Mouse (Mus musculus) kidney, postnatal 0 days (tissue): ENCODE results near the gene Scn1a. TPM values are rescaled to one million over a fixed set of nuclear protein-coding genes. Genes with fewer than 3 reads are reported as not detected.

Experiments
- ATAC-seq: fragments of 200-750 bp; cut with Nextera tagmentation; replicated peaks from 2 replicates; pipeline ENCODE4 v1.8.0; 2017; ENCODE audit warnings: low read depth, moderate number of reproducible peaks, moderate TSS enrichment, moderate library complexity; ENCODE audit not compliant: low FRiP score
- DNase-seq: peaks from one replicate; pipeline ENCODE4 v3.0.0-alpha.2; 2016; ENCODE audit warnings: low spot score
- H3K27ac ChIP-seq: fragments of 300-500 bp; sonication (generic); 2 replicates; pipeline ENCODE4 v1.5.1; 2014; ENCODE audit warnings: mild to moderate bottlenecking
- H3K27me3 ChIP-seq: fragments of 300-500 bp; sonication (generic); 2 replicates; pipeline ENCODE4 v1.6.1; 2014; ENCODE audit warnings: low read length, mixed read lengths; ENCODE audit not compliant: insufficient read depth
- H3K36me3 ChIP-seq: fragments of 300-500 bp; sonication (generic); 2 replicates; pipeline ENCODE4 v1.6.1; 2014; ENCODE audit warnings: low read length, mixed read lengths; ENCODE audit not compliant: insufficient read depth
- H3K4me1 ChIP-seq: fragments of 300-500 bp; sonication (generic); replicated peaks from 2 replicates; pipeline ENCODE4 v1.6.1; 2014; ENCODE audit warnings: antibody characterized with exemption, low read length, mixed read lengths; ENCODE audit not compliant: insufficient read depth
- H3K4me2 ChIP-seq: fragments of 300-500 bp; sonication (generic); 2 replicates; pipeline ENCODE4 v1.6.1; 2014; ENCODE audit warnings: mild to moderate bottlenecking, low read length, moderate library complexity, mixed read lengths
- H3K4me3 ChIP-seq: fragments of 300-500 bp; sonication (generic); replicated peaks from 2 replicates; pipeline ENCODE4 v1.5.1; 2014; ENCODE audit warnings: low read depth, low read length
- H3K9ac ChIP-seq: fragments of 300-500 bp; sonication (generic); 2 replicates; pipeline ENCODE4 v1.6.1; 2014; ENCODE audit warnings: low read depth, low read length
- H3K9me3 ChIP-seq: fragments of 300-500 bp; sonication (generic); replicated peaks from 2 replicates; pipeline ENCODE4 v1.6.1; 2016; ENCODE audit warnings: low read length, inconsistent platforms, mixed read lengths
- CTCF ChIP-seq: IDR thresholded peaks from 2 replicates; pipeline ENCODE4 v1.5.1; 2016; ENCODE audit warnings: antibody characterized with exemption, low read depth, mild to moderate bottlenecking, moderate library complexity
- WGBS: fragments of 180-500 bp; shearing (Covaris S2); extraction: QIAGEN DNeasy Blood & Tissue Kit; methylation state at CpG from one replicate; pipeline ENCODE4 v1.1.7; 2014; 5-methylcytosine and 5-hydroxymethylcytosine counted together
- polyA plus RNA-seq: library from polyadenylated mRNA; unstranded; fragments of >200 nt; fragmentation: Nextera tagmentation; extraction: Ambion mirVana; gene quantifications from 2 replicates; pipeline ENCODE4 v1.2.1, GENCODE M21; 2015

The Scn1a gene
- polyA plus RNA-seq, 1 experiment from 2014 or later = 0.47 TPM

DNA sequence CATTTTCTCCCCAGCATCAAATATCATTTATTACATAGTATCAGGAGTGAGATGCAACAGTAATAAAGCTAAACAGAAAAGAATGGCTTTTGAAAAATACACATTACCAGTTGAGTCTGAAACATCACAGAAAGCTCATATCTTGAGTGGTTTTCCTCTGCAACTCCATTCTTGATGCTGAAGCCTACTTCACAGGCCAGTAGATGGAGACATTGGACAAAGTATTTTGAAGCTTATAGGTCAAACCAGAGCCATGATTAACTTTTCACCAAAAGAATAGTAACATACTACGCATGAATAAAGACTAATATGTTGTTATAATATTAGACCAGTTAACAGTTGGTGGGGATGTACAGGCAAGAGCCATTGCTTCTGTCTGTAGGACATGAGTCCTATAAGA is 21.8 kb upstream of the Scn1a start:
- peak; percentile 60 for TF ChIP-seq CTCF
- Histone ChIP-seq H3K4me1 (no peaks in the 10 kb centered on the region), H3K27ac (no peak overlapping the region), H3K27me3 (no peaks in the 10 kb centered on the region), H3K4me3 (no peak overlapping the region), H3K9ac (no peak overlapping the region), H3K9me3 (no peaks in the 10 kb centered on the region), H3K36me3 (no peaks in the 10 kb centered on the region), H3K4me2 (no peak overlapping the region)
- 88% methylated on average over 1 of the region's 1 CpGs for WGBS
- DNase-seq (peak; percentile 51), ATAC-seq (no peak)

DNA sequence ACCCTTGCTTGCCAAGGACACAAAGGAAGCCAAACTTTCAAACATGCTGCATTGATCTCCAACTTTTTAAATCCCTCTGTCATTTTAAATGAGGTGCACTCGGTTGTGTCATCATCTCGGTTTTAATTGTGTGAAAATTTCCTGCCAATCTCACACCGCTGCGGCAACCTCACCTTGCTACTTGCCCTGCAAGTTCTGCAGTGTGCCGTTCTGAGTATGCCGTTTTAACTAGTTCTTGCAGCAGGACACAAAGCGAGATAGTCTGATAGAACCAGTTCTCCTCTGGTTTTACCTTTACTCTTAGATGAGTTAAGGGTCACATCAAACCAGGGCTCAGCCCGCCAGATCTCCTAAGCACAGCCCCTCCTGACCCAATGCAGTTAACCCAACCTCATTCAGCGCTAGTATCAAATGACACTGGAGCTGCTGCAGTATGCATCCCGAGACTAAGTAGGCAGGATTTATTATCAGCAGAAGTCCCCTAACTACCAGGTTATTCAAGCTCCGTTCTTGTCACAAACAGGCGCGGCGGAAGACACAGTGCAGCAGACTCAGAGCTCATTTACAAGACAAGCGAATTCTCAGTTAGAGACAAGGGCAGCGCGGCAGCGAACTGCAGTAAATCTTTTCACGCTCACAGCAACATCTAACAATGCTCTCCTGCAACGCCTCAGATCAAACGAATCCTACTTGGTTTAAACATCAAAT is 722 bp downstream of the Scn1a start:
- ATAC-seq (0 out of 2 replicates have a peak, but pooled peaks have one; percentile 17), DNase-seq (peak; percentile 49)
- Histone ChIP-seq H3K4me1 (0 out of 2 replicates have a peak, but pooled peaks cover 3% of the 10 kb centered on the region), H3K36me3 (no peaks in the 10 kb centered on the region), H3K9me3 (no peaks in the 10 kb centered on the region), H3K4me3 (peak overlapping the region; percentile 22), H3K27me3 (no peaks in the 10 kb centered on the region), H3K27ac (no peak overlapping the region), H3K9ac (no peak overlapping the region), H3K4me2 (peak overlapping the region; percentile 58)
- TF ChIP-seq CTCF = no peak
- WGBS = 6% methylated on average over 21 of the region's 21 CpGs

DNA sequence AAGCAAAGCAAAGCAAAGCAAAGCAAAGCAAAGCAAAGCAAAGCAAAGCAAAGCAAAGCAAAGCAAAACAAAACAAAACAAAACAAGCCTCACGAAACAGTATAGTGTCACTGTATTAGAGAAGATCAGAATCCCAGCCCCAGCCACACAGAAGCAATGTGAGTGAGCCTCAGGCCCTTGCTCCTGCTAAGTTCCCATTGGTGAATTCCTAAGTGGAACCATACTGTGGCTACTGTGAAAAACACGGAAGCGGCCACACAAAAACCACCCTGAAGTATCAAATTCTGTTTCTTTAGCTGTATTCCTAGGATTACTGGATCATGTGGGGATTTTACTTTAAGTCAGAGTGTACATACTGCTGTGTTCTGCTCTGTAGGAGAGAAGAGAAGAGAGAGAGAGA is 4.4 kb downstream of the Scn1a start:
- DNase-seq = no peak

DNA sequence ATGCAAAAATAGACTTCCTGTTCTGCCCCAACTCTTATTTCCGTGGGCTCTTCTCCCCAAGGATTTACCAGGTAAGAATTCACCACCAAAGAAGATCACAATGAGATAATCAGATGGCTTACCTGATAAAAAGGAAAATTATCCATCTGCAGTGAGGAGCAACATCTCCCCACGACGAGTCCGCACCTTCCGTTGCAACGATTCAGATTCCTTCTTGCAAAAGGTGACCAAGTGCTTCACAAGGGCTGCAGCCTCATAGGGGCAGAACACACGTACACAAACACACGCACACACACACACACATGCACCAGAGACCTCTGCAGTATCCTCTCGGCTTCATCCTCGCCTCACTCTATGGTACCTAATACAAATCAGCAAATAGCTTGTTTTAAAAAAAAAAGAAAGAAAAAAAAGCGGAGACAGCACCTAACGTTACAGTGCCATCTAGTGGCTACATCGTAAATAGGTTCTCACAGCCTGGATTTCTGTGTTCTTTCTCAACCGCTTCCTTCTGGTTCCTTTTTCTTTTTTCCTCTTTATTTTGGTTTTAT is 30.8 kb downstream of the Scn1a start:
- no peaks in the 10 kb centered on the region for H3K36me3 ChIP-seq
- H3K9ac ChIP-seq = no peak overlapping the region
- no peaks in the 10 kb centered on the region; the same call in 1 of the 2 replicates for H3K4me1 ChIP-seq
- H3K27me3 ChIP-seq = no peaks in the 10 kb centered on the region
- H3K4me2 ChIP-seq = peak overlapping the region; percentile 79
- no peak overlapping the region for H3K27ac ChIP-seq
- ATAC-seq (peak; percentile 79; the same call in 1 of the 2 replicates), DNase-seq (peak; percentile 87)
- H3K9me3 ChIP-seq = no peaks in the 10 kb centered on the region
- 1% methylated on average over 14 of the region's 14 CpGs for WGBS
- peak; percentile 93 for TF ChIP-seq CTCF
- peak overlapping the region; percentile 42 for H3K4me3 ChIP-seq

More for the DNA sequence above, 4.4 kb downstream of the Scn1a start:
- H3K4me1 ChIP-seq = 0 out of 2 replicates have a peak, but pooled peaks cover 3% of the 10 kb centered on the region
- TF ChIP-seq CTCF = no peak
- H3K9me3 ChIP-seq = no peaks in the 10 kb centered on the region
- no peak overlapping the region for H3K9ac ChIP-seq
- no peaks in the 10 kb centered on the region for H3K36me3 ChIP-seq
- H3K4me2 ChIP-seq = no peak overlapping the region
- ATAC-seq = no peak
- WGBS = 48% methylated on average over 3 of the region's 3 CpGs
- H3K4me3 ChIP-seq = no peak overlapping the region
- H3K27ac ChIP-seq = no peak overlapping the region
- H3K27me3 ChIP-seq = no peaks in the 10 kb centered on the region

DNA sequence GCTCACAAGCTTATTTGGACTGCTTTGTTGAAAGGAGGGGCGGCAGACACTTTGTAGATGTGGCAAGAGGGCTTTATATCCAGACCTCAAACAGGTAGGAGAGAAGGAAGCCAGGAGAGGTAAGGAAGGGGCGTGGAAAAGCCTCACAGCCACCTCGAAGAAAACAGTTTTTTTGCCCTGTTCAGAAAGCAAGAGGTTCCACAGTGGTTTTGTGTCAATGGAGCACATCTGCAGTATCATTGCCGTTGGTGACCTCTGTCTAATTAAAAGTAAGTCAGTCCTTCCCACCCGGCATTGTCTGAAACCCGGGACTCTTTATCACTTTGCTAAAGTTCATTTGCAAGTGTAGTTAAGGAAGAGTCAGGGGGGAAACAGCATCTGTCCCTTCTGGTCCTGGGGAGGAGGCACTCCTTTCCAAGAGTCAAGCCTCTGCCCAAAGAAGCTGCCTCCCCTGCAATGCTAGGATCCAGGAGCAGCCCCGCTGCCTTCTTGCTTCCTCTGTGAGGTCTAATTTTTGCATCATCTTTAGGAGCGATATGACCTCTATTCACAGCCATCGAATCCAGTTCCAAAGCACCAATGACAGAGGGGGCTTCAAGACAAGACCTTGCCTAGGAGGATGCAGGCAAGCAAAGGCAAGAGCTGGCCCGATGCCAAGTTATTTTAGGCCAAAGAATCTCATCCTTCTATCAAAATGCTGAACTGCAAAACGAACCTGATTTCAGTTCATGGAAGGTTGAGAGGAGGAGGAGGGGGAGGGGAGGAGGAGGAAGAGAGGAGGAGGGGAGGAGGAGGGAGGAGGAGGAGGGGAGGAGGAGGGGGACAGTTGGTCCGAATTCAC is 31.5 kb downstream of the Scn1a start:
- H3K27me3 ChIP-seq = no peaks in the 10 kb centered on the region
- TF ChIP-seq CTCF = no peak
- no peaks in the 10 kb centered on the region for H3K9me3 ChIP-seq
- H3K27ac ChIP-seq = no peak overlapping the region
- H3K9ac ChIP-seq = no peak overlapping the region
- WGBS = 8% methylated on average over 12 of the region's 12 CpGs
- H3K4me2 ChIP-seq = peak overlapping the region; percentile 79
- H3K36me3 ChIP-seq = no peaks in the 10 kb centered on the region
- H3K4me1 ChIP-seq = no peaks in the 10 kb centered on the region; the same call in 1 of the 2 replicates
- ATAC-seq (no peak; the same call in 1 of the 2 replicates), DNase-seq (peak; percentile 23)
- peak overlapping the region; percentile 42 for H3K4me3 ChIP-seq

DNA sequence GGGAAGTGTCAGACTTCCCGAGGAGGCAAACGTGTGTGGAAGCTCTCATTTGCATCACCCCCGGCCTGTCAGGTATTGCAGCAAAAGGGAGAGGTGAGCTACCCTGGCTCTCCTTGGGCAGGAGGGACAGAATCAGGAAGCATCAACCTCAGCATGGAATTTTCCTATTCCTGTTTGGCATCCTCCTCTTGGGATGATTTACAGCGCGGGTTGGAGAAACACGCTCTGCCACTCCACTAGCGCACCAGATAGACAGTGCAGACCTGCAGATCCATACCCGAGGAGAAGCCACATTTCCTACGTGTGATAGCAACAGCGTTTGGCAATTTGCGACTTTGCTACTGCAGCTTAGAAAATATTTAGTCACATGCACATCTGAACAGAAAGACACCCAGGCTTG is 32.2 kb downstream of the Scn1a start:
- WGBS = 16% methylated on average over 11 of the region's 11 CpGs
- H3K4me2 ChIP-seq = peak overlapping the region; percentile 79
- H3K9ac ChIP-seq = no peak overlapping the region
- TF ChIP-seq CTCF = no peak
- ATAC-seq (no peak), DNase-seq (no peak)
- peak overlapping the region; percentile 14; the same call in 1 of the 2 replicates for H3K4me3 ChIP-seq
- no peaks in the 10 kb centered on the region for H3K36me3 ChIP-seq
- H3K27me3 ChIP-seq = no peaks in the 10 kb centered on the region
- no peak overlapping the region for H3K27ac ChIP-seq
- H3K9me3 ChIP-seq = no peaks in the 10 kb centered on the region
- H3K4me1 ChIP-seq = no peaks in the 10 kb centered on the region; the same call in 1 of the 2 replicates
